Mouse (Mus musculus): Measurements from ENCODE around the gene 1700001P01Rik.

- TF ChIP-seq POLR2A (IDR thresholded peaks at IDR 0.05; ENCODE audit: low read depth, low read length) (no peak), CTCF (conservative IDR thresholded peaks at IDR 0.05; ENCODE audit: insufficient read depth, insufficient read length, low read depth, low read length) (no peak)
These were observed 31.9 kb upstream of the 1700001P01Rik start for GRCm38 (mm10) chr11:97807626-97808025.

Measured in kidney, adult 2 months (tissue).